Mouse (Mus musculus) naive thymus-derived CD4-positive, alpha-beta T cell, adult 5 months (primary cell): ENCODE results near the gene Tmco5. TPM values are rescaled to one million over a fixed set of nuclear protein-coding genes. Genes with fewer than 3 reads are reported as not detected.

Source experiments
- polyA plus RNA-seq: library from polyadenylated mRNA; unstranded; fragments of 100-300 nt; shearing (Covaris generic); gene quantifications from one replicate; pipeline ENCODE4 v1.2.1, GENCODE M21; 2017

Gene Tmco5
- polyA plus RNA-seq = not detected

GRCm38 (mm10) chr2:116878391-116878790 is at the start of gene Tmco5:
Tmco5 (plus strand) TSS chr2:116878691.

Other genes with a start within 250 kb of the Tmco5 start
- 4.6 TPM for gene Spred1, start 242.7 kb downstream of the Tmco5 start, polyA plus RNA-seq